Mouse (Mus musculus): ENCODE measurements around the gene Olfr465-ps1.

The Olfr465-ps1 gene

GRCm38 (mm10) chr13:65137789-65138188 lies at the start of gene Olfr465-ps1:
Gene Olfr465-ps1, plus strand, starts transcription at chr13:65138089.
- CTCF ChIA-PET = no interaction called here

- CTCF ChIA-PET = interaction anchor here (0.5 kb wide), 1 partner anchor 37 kb away, joined by 3 read pairs; no protein-coding TSS in a partner anchor
Measured at GRCm38 (mm10) chr13:65095923-65096322, 42.0 kb upstream of the Olfr465-ps1 start.

GRCm38 (mm10) chr13:65097018-65097417 lies 40.9 kb upstream of the Olfr465-ps1 start:
- CTCF ChIA-PET = no interaction called here

- CTCF ChIA-PET = no interaction called here
Measured at GRCm38 (mm10) chr13:65100678-65101077, 37.2 kb upstream of the Olfr465-ps1 start.

- CTCF ChIA-PET = no interaction called here
Measured at GRCm38 (mm10) chr13:65101232-65101631, 36.7 kb upstream of the Olfr465-ps1 start.

- CTCF ChIA-PET = no interaction called here
Measured at GRCm38 (mm10) chr13:65111961-65112360, 25.9 kb upstream of the Olfr465-ps1 start.

GRCm38 (mm10) chr13:65112459-65113110 lies 25.3 kb upstream of the Olfr465-ps1 start, which contains the start of gene Mfsd14b:
Gene Mfsd14b, minus strand, starts transcription at chr13:65112975.
- CTCF ChIA-PET = no interaction called here

GRCm38 (mm10) chr13:65113239-65113638 lies 24.6 kb upstream of the Olfr465-ps1 start:
- CTCF ChIA-PET = no interaction called here

GRCm38 (mm10) chr13:65120984-65121383 lies 16.9 kb upstream of the Olfr465-ps1 start:
- CTCF ChIA-PET = no interaction called here

GRCm38 (mm10) chr13:65122111-65122510 lies 15.8 kb upstream of the Olfr465-ps1 start:
- CTCF ChIA-PET = no interaction called here

GRCm38 (mm10) chr13:65127063-65127847 lies 10.6 kb upstream of the Olfr465-ps1 start:
- CTCF ChIA-PET = no interaction called here

- CTCF ChIA-PET = no interaction called here
Measured at GRCm38 (mm10) chr13:65149940-65150339, 12.1 kb downstream of the Olfr465-ps1 start, which contains the start of gene Olfr466. Gene Olfr466, plus strand, starts transcription at chr13:65150240.

- CTCF ChIA-PET = no interaction called here
Measured at GRCm38 (mm10) chr13:65174102-65174501, 36.2 kb downstream of the Olfr465-ps1 start.

- CTCF ChIA-PET = interaction anchor here (0.7 kb wide), 1 partner anchor 579 kb away, joined by 3 read pairs; no protein-coding TSS in a partner anchor
Measured at GRCm38 (mm10) chr13:65175734-65176471, 38.0 kb downstream of the Olfr465-ps1 start.

GRCm38 (mm10) chr13:65176472-65177091 lies 38.7 kb downstream of the Olfr465-ps1 start:
- CTCF ChIA-PET = interaction anchor here (0.7 kb wide), 1 partner anchor 580 kb away, joined by 3 read pairs; no protein-coding TSS in a partner anchor
